Mouse (Mus musculus) c-Kit-negative CD71-positive TER-119-positive erythroid progenitor cells, embryonic 14.5 days (primary cell): ENCODE results near the gene Pbp2.

Experiments
- DNase-seq: peaks from one replicate; pipeline ENCODE4 v3.0.0-alpha.2; 2013; ENCODE audit warnings: low read depth, low spot score

Gene Pbp2

DNA sequence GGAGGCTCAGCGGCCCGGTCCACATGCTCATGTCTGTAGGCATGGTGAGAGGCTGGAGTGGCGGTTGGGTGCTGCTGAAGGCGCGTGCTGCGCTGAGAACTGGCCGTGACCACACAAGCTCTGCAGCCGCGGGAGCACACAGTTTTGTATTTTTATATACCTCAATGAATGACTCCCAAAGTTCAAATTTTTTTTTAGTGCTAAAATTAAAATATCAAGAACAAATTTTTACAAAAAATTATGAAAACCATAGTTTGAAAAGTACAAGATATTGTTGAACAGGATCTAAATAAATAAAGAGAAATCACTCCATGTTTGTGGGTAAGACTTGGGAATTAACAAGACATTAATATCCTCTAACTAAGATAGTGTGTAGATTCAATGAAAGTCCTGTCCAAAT lies at the start of gene Pbp2:
TSS of gene Pbp2 (minus strand) at position 101 of the 400 bp plus-strand sequence.
- no peak for DNase-seq

- no peak for DNase-seq
Observed at GRCm38 (mm10) chr6:135354953-135355352, 44.7 kb upstream of the Pbp2 start.

- DNase-seq = no peak
Observed at GRCm38 (mm10) chr6:135352537-135352936, 42.3 kb upstream of the Pbp2 start.

- no peak for DNase-seq
Observed at GRCm38 (mm10) chr6:135351638-135352302, 41.6 kb upstream of the Pbp2 start.

DNA sequence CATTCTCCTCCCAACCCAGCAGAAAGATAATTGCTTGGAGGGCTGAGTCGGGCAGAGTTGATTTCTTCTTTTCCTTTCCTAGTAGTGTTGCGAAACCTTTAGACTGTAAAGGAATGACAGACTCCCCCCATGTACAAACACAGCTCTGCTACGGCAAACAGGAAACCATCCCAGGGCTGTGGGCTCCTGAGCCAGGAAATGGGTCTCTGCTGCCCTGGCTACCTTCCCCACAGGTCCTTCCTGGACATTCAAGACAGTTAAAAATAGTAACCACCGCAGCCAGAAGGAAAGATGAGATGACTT lies 30.8 kb upstream of the Pbp2 start:
- no peak for DNase-seq

- no peak for DNase-seq
Observed at GRCm38 (mm10) chr6:135340355-135341075, 30.3 kb upstream of the Pbp2 start.

DNA sequence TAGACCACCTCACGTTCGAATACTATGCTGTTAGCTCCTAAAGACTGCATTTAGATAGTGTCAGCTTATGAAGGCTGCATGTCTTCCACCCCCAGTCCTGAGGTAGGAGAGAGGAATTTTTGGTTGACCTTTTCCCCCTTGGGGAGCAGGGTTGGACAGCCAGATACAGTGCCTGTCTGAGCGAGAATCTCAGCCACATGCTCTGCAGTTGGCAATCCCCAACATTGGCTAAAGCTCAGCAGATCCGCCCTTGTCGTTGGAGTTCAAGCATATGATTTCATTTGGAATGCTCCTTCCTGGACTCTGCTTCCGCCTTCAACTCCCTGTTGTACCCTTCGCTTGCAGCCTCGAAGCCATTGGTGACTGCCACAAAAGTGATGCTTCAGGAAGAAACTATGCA lies 26.2 kb upstream of the Pbp2 start:
- no peak for DNase-seq

GRCm38 (mm10) chr6:135333994-135334651 lies 23.9 kb upstream of the Pbp2 start:
- no peak for DNase-seq

DNA sequence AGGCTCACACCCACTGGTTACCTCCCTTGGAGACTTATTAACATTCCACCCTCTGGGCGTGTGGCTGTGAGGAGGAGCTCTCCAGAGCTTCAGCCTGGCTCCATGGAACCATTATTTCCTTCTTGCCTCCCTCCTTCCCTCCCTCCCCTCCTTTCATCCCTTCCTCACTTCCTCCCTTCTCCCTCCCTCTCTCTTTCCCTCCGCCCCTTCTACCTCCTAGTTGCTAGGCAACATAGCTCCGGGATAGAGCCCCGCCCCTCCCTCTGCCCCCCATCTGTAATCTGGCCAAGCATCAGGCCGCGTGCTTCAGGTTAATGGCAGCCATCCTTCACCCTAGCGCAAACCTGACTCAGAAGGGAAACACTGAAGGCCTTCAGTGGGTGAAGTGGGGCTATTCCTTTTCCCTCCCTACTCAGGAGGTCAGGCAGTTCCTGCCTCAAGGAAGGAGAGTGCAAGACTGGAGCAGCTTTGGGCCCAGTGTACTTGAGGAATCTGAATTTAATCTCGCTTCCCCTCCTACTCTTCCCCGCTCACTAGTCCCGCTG lies 22.6 kb upstream of the Pbp2 start:
- no peak for DNase-seq

GRCm38 (mm10) chr6:135331916-135332315 lies 21.7 kb upstream of the Pbp2 start:
- DNase-seq = no peak

- no peak for DNase-seq
Observed at GRCm38 (mm10) chr6:135326847-135327246, 16.6 kb upstream of the Pbp2 start.

GRCm38 (mm10) chr6:135324686-135325300 lies 14.6 kb upstream of the Pbp2 start:
- no peak for DNase-seq

DNA sequence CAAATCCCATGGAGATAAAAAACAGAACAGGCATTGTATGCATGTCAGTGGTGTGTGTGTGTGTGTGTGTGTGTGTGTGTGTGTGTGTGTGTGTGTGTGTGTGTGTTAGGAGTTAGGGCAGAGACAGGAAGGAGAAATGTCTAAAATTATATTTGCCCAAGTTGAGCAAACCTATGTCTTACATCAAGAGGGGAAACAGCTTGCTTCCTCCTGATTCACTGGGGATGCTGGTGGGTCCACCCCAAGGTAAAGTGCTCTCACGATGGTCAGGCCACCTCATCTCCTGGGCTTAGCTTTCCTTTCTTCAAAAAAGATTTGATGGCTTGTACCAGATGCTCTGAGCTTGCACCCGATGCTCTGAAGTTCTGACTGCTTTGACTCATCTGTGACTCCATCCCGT lies 13.9 kb upstream of the Pbp2 start:
- no peak for DNase-seq

DNA sequence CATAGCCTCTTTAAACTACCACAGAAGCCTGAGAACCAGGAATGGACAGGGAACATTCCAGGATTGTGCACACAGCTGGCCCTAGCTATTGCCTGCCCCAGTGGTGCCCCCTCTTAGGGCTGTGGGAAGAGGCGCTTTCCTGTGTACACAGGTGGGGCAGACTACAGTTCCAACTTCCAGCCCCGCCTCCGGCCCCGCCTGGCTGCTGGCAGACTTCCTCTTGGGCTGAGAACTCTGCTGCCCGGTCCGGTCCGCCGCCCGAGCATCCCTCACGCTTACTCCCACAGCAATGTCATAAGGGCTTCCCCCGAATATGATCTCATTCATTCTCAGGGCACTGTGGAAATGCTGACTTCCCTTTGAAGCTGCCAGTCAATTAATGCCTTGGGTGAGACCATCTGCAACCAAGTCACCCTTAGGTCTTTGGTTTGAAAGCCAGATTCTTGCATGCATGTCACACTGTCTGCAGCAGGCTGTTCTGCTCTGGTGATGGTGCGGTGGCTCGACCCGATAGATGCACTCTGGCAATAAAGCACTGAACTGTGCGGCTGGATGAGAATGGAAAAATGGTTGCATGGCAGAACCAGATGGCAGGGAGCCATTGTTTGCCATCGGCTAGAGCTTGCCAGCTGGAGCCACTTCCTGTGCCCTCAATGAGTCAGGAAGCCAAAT lies 13.2 kb upstream of the Pbp2 start:
- DNase-seq = no peak

- DNase-seq = no peak
Observed at GRCm38 (mm10) chr6:135322749-135323148, 12.5 kb upstream of the Pbp2 start.

DNA sequence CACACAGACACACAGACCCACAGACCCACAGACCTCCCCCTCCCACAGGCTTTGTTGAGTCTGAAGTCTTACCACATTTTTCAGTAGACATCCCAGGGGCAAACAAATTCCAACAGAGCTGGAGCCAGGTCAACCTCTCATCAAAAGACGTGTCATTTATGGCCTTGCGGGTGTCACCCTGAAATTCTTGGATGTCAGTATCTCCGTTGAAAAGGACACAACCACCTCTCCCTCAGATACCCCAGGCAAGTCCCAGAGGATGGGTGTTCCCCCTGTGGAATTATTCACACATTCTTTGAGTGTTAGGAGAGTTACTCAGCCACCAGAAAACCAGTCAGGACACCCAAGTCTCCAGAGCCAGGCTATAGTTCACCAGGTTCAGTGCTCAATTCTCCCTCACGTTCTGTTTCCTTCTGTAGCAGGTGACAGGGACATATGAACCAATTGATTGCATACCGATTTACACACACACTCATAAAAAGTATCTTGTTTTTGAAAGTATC lies 9.3 kb upstream of the Pbp2 start:
- DNase-seq = no peak

DNA sequence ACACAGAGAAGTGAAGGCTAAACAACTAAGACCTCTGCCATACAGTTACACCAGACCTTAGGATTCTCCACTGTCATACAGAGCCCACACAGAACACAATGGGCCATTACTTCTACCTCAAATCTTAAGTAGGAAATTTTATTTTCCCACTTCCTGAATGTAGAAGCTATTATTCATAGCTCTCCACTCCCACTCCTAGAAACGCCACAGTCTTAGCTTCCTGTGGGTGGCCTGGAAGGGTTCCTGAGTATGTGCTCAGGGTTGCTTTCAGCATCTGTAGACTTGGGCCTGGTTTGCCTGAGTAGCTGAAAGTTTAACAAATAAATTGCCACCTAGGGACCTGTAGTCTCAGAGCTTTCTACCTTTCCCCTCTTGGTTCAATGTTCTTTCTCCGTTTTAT lies 5.9 kb upstream of the Pbp2 start:
- DNase-seq = no peak

DNA sequence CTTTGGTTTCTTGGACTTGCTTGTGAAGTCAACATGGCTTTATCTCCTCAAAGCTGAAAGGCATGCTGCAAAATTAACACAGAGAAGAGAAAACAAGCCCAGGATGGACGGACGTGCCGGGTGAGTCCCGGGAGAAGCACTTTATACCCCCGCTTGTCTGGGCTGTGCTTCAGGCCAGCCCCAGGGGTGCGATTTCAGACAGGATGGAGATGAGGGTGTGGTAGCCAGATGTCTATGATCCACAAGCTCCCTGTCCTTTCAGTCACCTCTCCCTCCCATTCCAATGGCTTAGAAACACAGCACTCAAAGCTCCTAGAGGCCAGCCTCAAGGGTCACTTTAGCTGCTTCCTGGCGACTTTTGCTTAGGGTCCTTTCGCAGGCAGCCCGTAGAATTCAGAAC lies 3.8 kb upstream of the Pbp2 start:
- no peak for DNase-seq

DNA sequence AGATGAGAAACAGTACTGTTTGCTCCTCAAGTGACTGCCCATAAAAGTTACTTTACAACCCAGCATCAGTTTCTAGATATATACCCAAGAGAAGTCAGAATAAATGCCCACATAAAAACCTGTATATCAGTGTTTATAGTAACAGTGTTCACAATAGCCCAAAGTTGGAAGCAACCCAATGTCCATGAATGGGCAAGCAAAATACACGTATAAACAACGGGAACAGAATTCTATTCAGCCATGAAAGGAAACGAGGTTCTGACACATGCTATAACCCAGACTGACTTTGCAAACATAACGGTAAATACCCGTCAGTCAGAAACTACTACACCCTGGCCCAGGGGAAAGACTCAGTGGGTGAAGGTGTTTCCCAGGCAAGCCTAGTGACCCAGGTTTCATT lies 1.8 kb upstream of the Pbp2 start:
- DNase-seq = no peak

DNA sequence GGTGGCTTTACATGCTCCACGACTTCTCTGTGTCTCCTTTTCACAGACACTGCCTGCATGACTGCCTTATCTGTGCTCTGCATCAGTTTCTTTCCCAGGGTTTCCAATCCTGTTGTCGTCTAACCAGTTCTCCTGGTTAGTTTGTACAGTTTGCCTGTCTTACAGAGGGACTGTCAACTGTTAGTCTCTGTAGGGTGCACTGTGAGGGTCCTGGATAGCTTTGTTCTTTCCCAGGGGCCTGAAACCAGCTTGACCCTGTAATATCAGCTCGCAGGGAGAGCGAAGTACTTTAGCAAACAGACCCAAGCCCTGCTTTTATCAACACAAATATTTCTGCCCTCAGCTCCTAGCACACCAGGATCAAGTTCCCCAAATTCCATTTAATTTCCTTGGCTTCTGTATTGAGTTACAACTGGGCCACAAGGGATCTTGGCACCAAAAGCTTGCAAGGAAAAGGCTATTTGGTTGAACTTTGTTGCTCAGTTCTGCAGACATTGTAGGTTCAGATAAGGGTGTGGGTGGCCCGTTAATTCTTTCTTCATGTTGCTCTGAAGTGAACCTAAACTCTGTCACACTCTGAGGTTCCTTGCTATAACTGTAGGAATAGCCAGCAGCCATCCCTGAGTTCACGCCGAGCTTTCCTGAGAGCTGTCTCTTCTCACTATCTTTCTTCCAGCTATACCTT lies 5.5 kb downstream of the Pbp2 start:
- DNase-seq = no peak
